Mouse (Mus musculus): ENCODE results near the gene Wars2.
A peak's percentile ranks its signal among the peaks of the same experiment; 100 is the strongest.

The Wars2 gene

GRCm38 (mm10) chr3:99288302-99288701 lies 147.4 kb downstream of the Wars2 start:
- TF ChIP-seq POU5F1 (IDR thresholded peaks at IDR 0.05; ENCODE audit: borderline replicate concordance, low read length) (no peak), CTCF (conservative IDR thresholded peaks at IDR 0.05; ENCODE audit: low read length) (peak; percentile 87), NANOG (IDR thresholded peaks at IDR 0.05; ENCODE audit: borderline replicate concordance, low read length) (no peak)
- no peaks in the 10 kb centered on the region for H3K36me3 ChIP-seq (ENCODE audit: insufficient read depth, low read length)
- H3K4me1 ChIP-seq (replicated peaks; ENCODE audit: low read depth, low read length): no peaks in the 10 kb centered on the region
- H3K4me3 ChIP-seq (replicated peaks; ENCODE audit: low read length): no peak overlapping the region
- H3K9me3 ChIP-seq (ENCODE audit: low read length): no peaks in the 10 kb centered on the region
- H3K27me3 ChIP-seq (ENCODE audit: insufficient read depth, low read length): no peaks in the 10 kb centered on the region

Measured in E14TG2a.4 (cell line).